Comparison of ENCODE assay signal across 14 mouse cellular contexts in the genomic region with DNA sequence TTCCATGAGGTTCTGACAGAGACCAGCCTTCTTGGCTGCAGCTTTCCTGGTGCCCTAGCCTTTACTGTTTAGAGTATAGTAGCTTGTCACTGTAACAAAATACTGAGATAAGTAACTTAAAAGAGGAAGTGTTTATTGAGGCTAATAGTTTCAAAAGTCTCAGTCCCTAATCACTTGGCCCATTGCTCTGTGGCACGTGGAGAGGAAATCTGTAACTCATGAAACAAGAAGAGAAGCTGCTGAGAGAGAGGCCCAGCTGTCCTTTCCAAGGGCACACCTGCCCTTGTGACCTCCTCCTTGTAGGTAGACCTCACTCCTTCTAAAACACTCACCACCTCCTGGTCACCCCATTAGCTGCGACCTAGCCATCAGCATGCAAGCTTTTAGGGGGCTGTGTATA.
"Had no signal": no experiment of that assay in that cellular context is flagged by ENCODE, and none has a peak within 500 bp of the region (broad histone marks: within the 10 kb centered on the region; RNA-seq: fewer than 3 reads in every experiment).

No protein-coding gene starts in this region.

- H3K27ac ChIP-seq: kidney, postnatal 0 days; layer of hippocampus, adult 2 months; limb, embryonic 13.5 days; liver, embryonic 15.5 days; midbrain, embryonic 12.5 days had no signal

- H3K27me3 ChIP-seq: limb, embryonic 13.5 days; liver, embryonic 15.5 days; midbrain, embryonic 12.5 days had no signal

- H3K4me1 ChIP-seq: limb, embryonic 13.5 days; liver, embryonic 15.5 days; midbrain, embryonic 12.5 days had no signal

- DNase-seq: kidney, adult 9 months; kidney, postnatal 4 days; left cerebral cortex, postnatal 4 days; lung, embryonic 14.5 days; lung, postnatal 10 days; lung, postnatal 4 days; right cerebral cortex, postnatal 14 days; thymus, postnatal 4 days had no signal

- H3K4me3 ChIP-seq: layer of hippocampus, adult 2 months; limb, embryonic 13.5 days; liver, embryonic 15.5 days; megakaryocyte, embryonic 14.5 days; midbrain, embryonic 12.5 days had no signal

- H3K4me2 ChIP-seq: limb, embryonic 13.5 days; liver, embryonic 15.5 days; lung, embryonic 14.5 days; midbrain, embryonic 12.5 days had no signal

- H3K9ac ChIP-seq: limb, embryonic 13.5 days; liver, embryonic 15.5 days; lung, embryonic 14.5 days; midbrain, embryonic 12.5 days had no signal

- H3K9me3 ChIP-seq: limb, embryonic 13.5 days; liver, embryonic 15.5 days; megakaryocyte, embryonic 14.5 days; midbrain, embryonic 12.5 days had no signal
